Mouse (Mus musculus) frontal cortex, postnatal 36 days (tissue): ENCODE data around the gene Olfr734.

ENCODE experiments used
- DNase-seq, 2 experiments: peaks; one replicate each; pipeline ENCODE4 v3.0.0; 2022; ENCODE audit warnings: low spot score in 2 of 2

Olfr734 gene

DNA sequence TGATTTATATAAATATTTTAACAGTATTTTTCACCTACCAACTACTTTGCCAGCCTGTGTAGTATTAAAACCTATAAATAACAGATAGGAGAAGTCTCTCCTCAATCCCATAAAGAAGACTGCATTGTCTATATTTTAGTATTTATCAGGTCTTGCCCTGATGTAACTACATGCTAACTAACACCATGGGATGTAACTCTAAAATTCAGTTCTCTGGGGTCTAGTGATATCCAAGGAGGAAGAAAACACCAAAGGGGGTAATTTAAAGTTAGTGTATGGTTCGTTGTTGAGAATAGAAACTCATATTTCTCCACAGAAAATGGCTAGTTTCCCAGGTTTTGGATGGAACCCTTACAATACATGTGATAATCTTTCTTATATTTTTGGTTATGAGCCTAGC, at the start of gene Olfr734:
TSS of gene Olfr734 (minus strand) at position 101 of the 400 bp plus-strand sequence.
- DNase-seq: no peak

DNA sequence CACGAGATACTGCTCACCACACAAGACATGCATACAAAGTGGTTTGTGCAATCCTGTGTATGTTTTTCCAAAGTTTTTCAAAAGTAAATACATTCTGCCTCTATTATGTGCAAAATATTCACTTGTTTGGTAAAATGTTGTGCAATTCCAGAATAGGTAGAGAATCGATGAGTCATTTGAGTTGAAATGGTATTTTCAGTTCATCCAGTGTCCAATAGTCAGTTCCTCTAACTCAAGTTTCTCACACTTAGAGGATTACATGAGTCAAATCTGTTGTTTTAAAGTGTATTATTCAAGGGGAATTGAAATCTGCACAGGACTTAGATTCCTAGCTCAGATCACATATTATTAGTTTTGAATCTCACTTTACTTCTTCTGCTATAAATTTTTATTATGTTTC, 37.0 kb upstream of the Olfr734 start:
- DNase-seq: no peak

DNA sequence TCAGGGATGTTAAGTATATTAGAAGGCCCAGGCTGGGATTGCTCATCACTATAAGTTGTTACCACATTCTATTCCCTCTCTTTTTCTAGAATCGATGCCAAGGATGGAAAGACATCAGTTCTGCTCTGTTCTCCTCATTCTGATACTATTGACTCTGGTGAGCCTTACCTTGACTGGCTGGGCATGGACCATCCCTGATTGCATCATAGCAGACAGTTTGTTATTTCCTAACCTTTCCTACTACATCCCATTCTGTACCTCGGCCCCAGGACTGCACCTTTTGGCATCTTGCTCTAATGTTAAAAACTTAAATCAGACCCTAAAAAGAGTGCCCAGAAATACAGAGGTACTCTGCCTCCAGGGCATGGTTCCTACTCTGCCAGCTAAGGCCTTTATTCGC, 33.9 kb upstream of the Olfr734 start:
- no peak for DNase-seq

DNA sequence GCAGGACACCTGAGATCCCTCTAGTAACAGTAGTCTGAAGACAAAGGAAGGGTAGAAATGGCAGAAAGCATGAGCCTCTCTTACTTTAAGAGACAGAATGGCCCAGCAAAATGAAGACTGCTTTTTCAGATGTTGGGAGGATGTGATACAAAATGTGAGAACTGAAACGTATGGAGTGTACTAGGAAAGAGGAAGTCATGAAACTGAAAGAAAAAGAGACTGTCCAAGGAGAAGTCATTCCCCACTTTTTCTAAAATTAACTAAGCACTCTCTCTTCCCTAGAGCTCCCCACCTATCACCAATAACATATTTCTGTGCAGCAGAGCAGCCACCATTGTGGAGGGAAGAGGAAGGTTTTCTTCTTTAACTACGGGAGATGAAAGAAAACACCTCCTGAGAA, 31.0 kb upstream of the Olfr734 start, which contains the start of gene Tlr11:
TSS of gene Tlr11 (plus strand) at position 322 of the 400 bp plus-strand sequence.
- DNase-seq: no peak

DNA sequence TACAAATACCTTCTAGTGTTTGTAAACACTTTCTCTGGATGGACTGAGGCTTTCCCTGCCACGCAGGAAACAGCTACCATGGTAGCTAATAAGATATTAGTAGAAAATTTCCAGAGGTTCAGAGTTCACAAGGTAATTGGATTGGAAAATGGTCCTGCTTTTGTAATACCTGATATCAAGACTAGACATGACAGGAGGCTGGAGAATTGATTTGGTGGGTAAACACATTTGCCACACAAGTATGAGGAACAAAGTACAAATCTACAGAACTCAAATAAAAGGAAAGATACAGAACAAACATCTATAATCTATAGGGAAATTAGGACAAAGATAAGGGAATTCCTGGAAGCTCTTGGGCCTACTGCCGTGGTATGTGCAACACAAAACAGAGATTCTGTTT, 30.2 kb upstream of the Olfr734 start:
- DNase-seq: no peak

DNA sequence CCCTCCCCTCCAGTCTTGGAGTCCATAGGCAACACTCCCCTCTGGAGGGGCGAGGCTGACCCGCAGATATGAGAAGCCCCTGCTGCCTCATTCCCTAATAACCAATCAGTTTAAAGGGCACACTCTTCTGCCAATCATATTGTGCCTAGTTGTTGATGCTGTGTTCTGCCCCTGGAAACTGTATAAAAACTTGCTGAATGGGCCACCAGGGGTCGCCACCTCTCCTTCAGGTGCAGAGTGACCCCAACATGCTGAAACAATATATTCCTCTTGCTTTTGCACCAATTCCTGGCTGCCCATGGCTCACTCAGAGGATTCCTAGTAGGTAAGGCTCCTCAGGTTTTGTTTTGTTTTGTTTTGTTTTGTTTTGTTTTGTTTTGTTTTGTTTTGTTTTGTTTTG, 25.9 kb upstream of the Olfr734 start:
- DNase-seq: no peak

DNA sequence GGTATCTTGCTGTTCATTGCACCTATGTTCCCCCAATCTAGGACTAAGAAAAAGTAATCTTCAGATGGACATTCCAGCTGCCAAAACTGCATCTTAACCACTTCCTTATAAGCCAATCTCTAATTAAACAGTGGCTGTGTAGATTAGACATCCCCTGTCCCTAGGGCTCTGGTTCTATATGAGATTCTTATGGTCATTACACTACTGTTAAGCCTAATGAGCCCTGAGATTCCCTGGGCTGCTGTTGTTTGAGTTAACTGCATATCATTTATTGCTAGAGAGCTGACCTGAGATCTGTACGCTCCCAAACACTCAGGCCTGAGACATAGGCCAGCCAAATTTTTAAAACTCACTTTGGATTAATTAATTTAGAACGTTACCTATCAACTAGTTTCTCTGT, 22.2 kb upstream of the Olfr734 start, which contains the start of gene Olfr735:
TSS of gene Olfr735 (minus strand) at position 77 of the 400 bp plus-strand sequence.
- no peak for DNase-seq

DNA sequence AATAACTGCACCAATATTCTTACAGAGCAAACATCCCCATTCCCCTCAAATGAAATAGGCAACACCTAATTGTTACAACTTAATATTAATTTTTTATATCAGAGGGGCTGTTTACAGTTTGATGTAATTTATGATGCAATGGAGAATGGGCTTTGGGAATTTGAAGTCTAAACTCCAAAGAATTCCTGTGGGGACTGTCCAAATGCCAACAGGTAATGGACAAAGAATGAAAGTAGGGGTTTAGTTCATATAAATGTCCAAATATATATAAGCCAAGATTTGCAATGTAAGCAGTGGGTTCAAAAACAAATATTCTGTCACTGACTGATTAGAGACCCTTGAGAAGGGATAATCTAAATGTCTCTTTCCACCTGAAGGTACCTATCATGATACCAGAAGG, 25.1 kb downstream of the Olfr734 start, which contains the start of gene Olfr733:
TSS of gene Olfr733 (minus strand) at position 101 of the 400 bp plus-strand sequence.
- no peak for DNase-seq

DNA sequence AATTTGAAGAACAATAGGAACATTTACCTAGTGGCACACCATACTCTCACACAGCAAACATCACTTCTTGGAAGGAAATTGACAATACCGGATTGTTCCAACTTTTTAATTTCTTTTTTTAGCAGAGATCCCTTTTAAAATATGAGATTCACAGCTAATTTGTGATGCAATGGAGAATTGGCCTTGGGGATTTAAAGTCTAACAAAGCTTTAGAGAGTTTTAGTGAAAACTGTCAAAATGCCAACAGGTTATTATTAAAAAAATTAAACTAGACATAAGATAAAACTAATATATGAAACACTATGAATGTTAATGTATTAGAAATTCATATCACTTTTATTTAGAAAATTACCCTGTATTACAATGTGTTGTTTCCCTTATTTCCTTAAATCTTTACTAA, 42.5 kb downstream of the Olfr734 start, which contains the start of gene Olfr732:
TSS of gene Olfr732 (minus strand) at position 101 of the 400 bp plus-strand sequence.
- no peak for DNase-seq
